Mouse (Mus musculus): ENCODE measurements at regions not wholly inside any gene's neighbourhood (a gene's known extent, or its start where the extent isn't known, plus 50 kb on each side); places are given as distances from the start of the nearest gene placed in this dataset.

GRCm38 (mm10) chr4:106859476-106859875 is 51.0 kb upstream of the Ssbp3 start:
- Histone ChIP-seq H3K36me3 (replicated peaks) (no peaks in the 10 kb centered on the region), H3K27me3 (ENCODE audit: insufficient read depth, low read length) (peaks cover 61% of the 10 kb centered on the region), H3K4me3 (ENCODE audit: low read depth, low read length) (no peak overlapping the region), H3K4me1 (ENCODE audit: insufficient read depth, low read depth, low read length) (peaks cover 49% of the 10 kb centered on the region), H3K9me3 (replicated peaks) (no peaks in the 10 kb centered on the region)
- no peak for DNase-seq (ENCODE audit: low spot score)
- no peak for ATAC-seq (ENCODE audit: extremely low read depth, insufficient number of reproducible peaks, low FRiP score, poor library complexity, severe bottlenecking)
- TF ChIP-seq TAL1 (conservative IDR thresholded peaks at IDR 0.05; ENCODE audit: low read depth, low read length) (no peak), POLR2AphosphoS5 (IDR thresholded peaks at IDR 0.05; ENCODE audit: insufficient replicate concordance, low read depth, low read length) (no peak), GATA1 (IDR thresholded peaks at IDR 0.05; ENCODE audit: borderline replicate concordance, low read length) (no peak)

- no peaks in the 10 kb centered on the region for H3K9me3 ChIP-seq (replicated peaks)
- DNase-seq (ENCODE audit: low spot score), result no peak
- no peak for ATAC-seq (ENCODE audit: extremely low read depth, insufficient number of reproducible peaks, low FRiP score, poor library complexity, severe bottlenecking)
Observed at GRCm38 (mm10) chr4:106858357-106859088, 52.0 kb upstream of the Ssbp3 start.

GRCm38 (mm10) chr4:106855771-106856170 is 51.0 kb upstream of the Acot11 start:
- Histone ChIP-seq H3K27me3 (ENCODE audit: insufficient read depth, low read length) (peaks cover 51% of the 10 kb centered on the region), H3K4me3 (ENCODE audit: low read depth, low read length) (peak overlapping the region; percentile 41; the same call in 1 of the 2 replicates), H3K4me1 (ENCODE audit: insufficient read depth, low read depth, low read length) (peaks cover 37% of the 10 kb centered on the region), H3K9me3 (replicated peaks) (no peaks in the 10 kb centered on the region), H3K36me3 (replicated peaks) (no peaks in the 10 kb centered on the region)
- ATAC-seq (ENCODE audit: extremely low read depth, insufficient number of reproducible peaks, low FRiP score, poor library complexity, severe bottlenecking) (no peak), DNase-seq (ENCODE audit: low spot score) (no peak)
- TF ChIP-seq GATA2 (IDR thresholded peaks at IDR 0.05; ENCODE audit: borderline replicate concordance, low read depth, low read length), result no peak
- no peak for TF ChIP-seq POLR2AphosphoS5 (IDR thresholded peaks at IDR 0.05; ENCODE audit: insufficient replicate concordance, low read depth, low read length)
- no peak for TF ChIP-seq GATA1 (IDR thresholded peaks at IDR 0.05; ENCODE audit: borderline replicate concordance, low read length)
- TF ChIP-seq TAL1 (conservative IDR thresholded peaks at IDR 0.05; ENCODE audit: low read depth, low read length), result no peak
- TF ChIP-seq CTCF (IDR thresholded peaks at IDR 0.05; ENCODE audit: low read depth, low read length), result no peak

More at GRCm38 (mm10) chr4:106858357-106859088, 52.0 kb upstream of the Ssbp3 start:
- Histone ChIP-seq H3K27me3 (ENCODE audit: insufficient read depth, low read length) (peaks cover 64% of the 10 kb centered on the region), H3K4me1 (ENCODE audit: insufficient read depth, low read depth, low read length) (peaks cover 54% of the 10 kb centered on the region), H3K36me3 (replicated peaks) (no peaks in the 10 kb centered on the region), H3K4me3 (ENCODE audit: low read depth, low read length) (no peak overlapping the region)
- TF ChIP-seq TAL1 (conservative IDR thresholded peaks at IDR 0.05; ENCODE audit: low read depth, low read length) (no peak), CTCF (IDR thresholded peaks at IDR 0.05; ENCODE audit: low read depth, low read length) (no peak), GATA1 (IDR thresholded peaks at IDR 0.05; ENCODE audit: borderline replicate concordance, low read length) (no peak), POLR2AphosphoS5 (IDR thresholded peaks at IDR 0.05; ENCODE audit: insufficient replicate concordance, low read depth, low read length) (no peak), GATA2 (IDR thresholded peaks at IDR 0.05; ENCODE audit: borderline replicate concordance, low read depth, low read length) (no peak)

- peak overlapping the region; percentile 46; the same call in 1 of the 2 replicates for H3K4me3 ChIP-seq (ENCODE audit: low read depth, low read length)
- peaks cover 46% of the 10 kb centered on the region for H3K27me3 ChIP-seq (ENCODE audit: insufficient read depth, low read length)
- ATAC-seq (ENCODE audit: extremely low read depth, insufficient number of reproducible peaks, low FRiP score, poor library complexity, severe bottlenecking), result no peak
- H3K9me3 ChIP-seq (replicated peaks), result no peaks in the 10 kb centered on the region
- H3K4me1 ChIP-seq (ENCODE audit: insufficient read depth, low read depth, low read length), result peaks cover 37% of the 10 kb centered on the region
- H3K36me3 ChIP-seq (replicated peaks), result no peaks in the 10 kb centered on the region
- DNase-seq (ENCODE audit: low spot score), result no peak
- TF ChIP-seq GATA1 (IDR thresholded peaks at IDR 0.05; ENCODE audit: borderline replicate concordance, low read length) (no peak), GATA2 (IDR thresholded peaks at IDR 0.05; ENCODE audit: borderline replicate concordance, low read depth, low read length) (no peak), TAL1 (conservative IDR thresholded peaks at IDR 0.05; ENCODE audit: low read depth, low read length) (no peak), CTCF (IDR thresholded peaks at IDR 0.05; ENCODE audit: low read depth, low read length) (no peak), POLR2AphosphoS5 (IDR thresholded peaks at IDR 0.05; ENCODE audit: insufficient replicate concordance, low read depth, low read length) (no peak)
Observed at GRCm38 (mm10) chr4:106854361-106855309, 49.8 kb upstream of the Acot11 start.
